Mouse (Mus musculus): ENCODE results near the gene BC029722. TPM values are rescaled to one million over a fixed set of nuclear protein-coding genes. Genes with fewer than 3 reads are reported as not detected.

BC029722 gene
- polyA plus RNA-seq, 1 experiment from 2014 or later, result 5.6 TPM

- no peak for ATAC-seq (ENCODE audit: low read depth)
- no peak overlapping the region for H3K4me2 ChIP-seq (ENCODE audit: low read depth, low read length)
- no peak overlapping the region for H3K27ac ChIP-seq (ENCODE audit: low read length)
- H3K4me1 ChIP-seq (ENCODE audit: control insufficient read depth, low read depth, low read length), result no peaks in the 10 kb centered on the region
- H3K9ac ChIP-seq (ENCODE audit: low read depth, low read length), result no peak overlapping the region
- no peaks in the 10 kb centered on the region; the same call in 1 of the 2 replicates for H3K27me3 ChIP-seq (ENCODE audit: control insufficient read depth, insufficient read depth, low read depth, low read length)
- no peaks in the 10 kb centered on the region for H3K36me3 ChIP-seq (ENCODE audit: control insufficient read depth, insufficient read depth)
- H3K4me3 ChIP-seq (ENCODE audit: low read depth, low read length), result no peak overlapping the region
- H3K9me3 ChIP-seq (replicated peaks; ENCODE audit: control insufficient read depth, low read length), result no peaks in the 10 kb centered on the region
- 29% methylated on average over 3 of the region's 3 CpGs for WGBS (ENCODE audit: insufficient replicate concordance)
These were observed 20.6 kb downstream of the BC029722 start for GRCm38 (mm10) chr2:155798613-155799012.

GRCm38 (mm10) chr2:155794674-155795445 is 24.4 kb downstream of the BC029722 start:
- H3K36me3 ChIP-seq (ENCODE audit: control insufficient read depth, insufficient read depth), result no peaks in the 10 kb centered on the region
- H3K4me3 ChIP-seq (ENCODE audit: low read depth, low read length), result no peak overlapping the region
- no peaks in the 10 kb centered on the region for H3K4me1 ChIP-seq (ENCODE audit: control insufficient read depth, low read depth, low read length)
- no peak overlapping the region for H3K27ac ChIP-seq (ENCODE audit: low read length)
- no peak overlapping the region for H3K9ac ChIP-seq (ENCODE audit: low read depth, low read length)
- no peak overlapping the region for H3K4me2 ChIP-seq (ENCODE audit: low read depth, low read length)
- H3K9me3 ChIP-seq (replicated peaks; ENCODE audit: control insufficient read depth, low read length), result no peaks in the 10 kb centered on the region
- no peak for ATAC-seq (ENCODE audit: low read depth)
- no peaks in the 10 kb centered on the region for H3K27me3 ChIP-seq (ENCODE audit: control insufficient read depth, insufficient read depth, low read depth, low read length)
- 74% methylated on average over 12 of the region's 12 CpGs for WGBS (ENCODE audit: insufficient replicate concordance)

- Histone ChIP-seq H3K9me3 (replicated peaks; ENCODE audit: control insufficient read depth, low read length) (no peaks in the 10 kb centered on the region), H3K9ac (ENCODE audit: low read depth, low read length) (no peak overlapping the region), H3K27ac (ENCODE audit: low read length) (no peak overlapping the region), H3K4me3 (ENCODE audit: low read depth, low read length) (no peak overlapping the region), H3K27me3 (ENCODE audit: control insufficient read depth, insufficient read depth, low read depth, low read length) (no peaks in the 10 kb centered on the region), H3K4me1 (ENCODE audit: control insufficient read depth, low read depth, low read length) (no peaks in the 10 kb centered on the region), H3K4me2 (ENCODE audit: low read depth, low read length) (no peak overlapping the region), H3K36me3 (ENCODE audit: control insufficient read depth, insufficient read depth) (no peaks in the 10 kb centered on the region)
- no peak for ATAC-seq (ENCODE audit: low read depth)
- 27% methylated on average over 12 of the region's 12 CpGs for WGBS (ENCODE audit: insufficient replicate concordance)
These were observed 26.3 kb downstream of the BC029722 start for GRCm38 (mm10) chr2:155792899-155793298.

- Histone ChIP-seq H3K36me3 (ENCODE audit: control insufficient read depth, insufficient read depth) (no peaks in the 10 kb centered on the region), H3K9ac (ENCODE audit: low read depth, low read length) (no peak overlapping the region), H3K27ac (ENCODE audit: low read length) (no peak overlapping the region), H3K4me2 (ENCODE audit: low read depth, low read length) (no peak overlapping the region), H3K4me3 (ENCODE audit: low read depth, low read length) (no peak overlapping the region), H3K9me3 (replicated peaks; ENCODE audit: control insufficient read depth, low read length) (no peaks in the 10 kb centered on the region), H3K4me1 (ENCODE audit: control insufficient read depth, low read depth, low read length) (no peaks in the 10 kb centered on the region), H3K27me3 (ENCODE audit: control insufficient read depth, insufficient read depth, low read depth, low read length) (no peaks in the 10 kb centered on the region)
- no peak for ATAC-seq (ENCODE audit: low read depth)
- 51% methylated on average over 18 of the region's 18 CpGs for WGBS (ENCODE audit: insufficient replicate concordance)
These were observed 31.0 kb downstream of the BC029722 start for GRCm38 (mm10) chr2:155787949-155788931.

- H3K4me1 ChIP-seq (ENCODE audit: control insufficient read depth, low read depth, low read length), result no peaks in the 10 kb centered on the region
- no peak overlapping the region for H3K9ac ChIP-seq (ENCODE audit: low read depth, low read length)
- H3K36me3 ChIP-seq (ENCODE audit: control insufficient read depth, insufficient read depth), result no peaks in the 10 kb centered on the region
- no peak overlapping the region for H3K27ac ChIP-seq (ENCODE audit: low read length)
- no peaks in the 10 kb centered on the region for H3K9me3 ChIP-seq (replicated peaks; ENCODE audit: control insufficient read depth, low read length)
- WGBS (ENCODE audit: insufficient replicate concordance), result 24% methylated on average over 5 of the region's 5 CpGs
- no peak overlapping the region for H3K4me3 ChIP-seq (ENCODE audit: low read depth, low read length)
- H3K4me2 ChIP-seq (ENCODE audit: low read depth, low read length), result no peak overlapping the region
- H3K27me3 ChIP-seq (ENCODE audit: control insufficient read depth, insufficient read depth, low read depth, low read length), result no peaks in the 10 kb centered on the region
- ATAC-seq (ENCODE audit: low read depth), result no peak
These were observed 32.3 kb downstream of the BC029722 start for GRCm38 (mm10) chr2:155786905-155787304.

- Histone ChIP-seq H3K27me3 (ENCODE audit: control insufficient read depth, insufficient read depth, low read depth, low read length) (no peaks in the 10 kb centered on the region), H3K27ac (ENCODE audit: low read length) (no peak overlapping the region), H3K36me3 (ENCODE audit: control insufficient read depth, insufficient read depth) (no peaks in the 10 kb centered on the region), H3K4me2 (ENCODE audit: low read depth, low read length) (no peak overlapping the region), H3K4me3 (ENCODE audit: low read depth, low read length) (no peak overlapping the region), H3K9me3 (replicated peaks; ENCODE audit: control insufficient read depth, low read length) (no peaks in the 10 kb centered on the region), H3K9ac (ENCODE audit: low read depth, low read length) (no peak overlapping the region), H3K4me1 (ENCODE audit: control insufficient read depth, low read depth, low read length) (no peaks in the 10 kb centered on the region)
- 55% methylated on average over 6 of the region's 6 CpGs for WGBS (ENCODE audit: insufficient replicate concordance)
- no peak for ATAC-seq (ENCODE audit: low read depth)
These were observed 34.7 kb downstream of the BC029722 start for GRCm38 (mm10) chr2:155784534-155784933.

- Histone ChIP-seq H3K4me3 (ENCODE audit: low read depth, low read length) (no peak overlapping the region), H3K4me2 (ENCODE audit: low read depth, low read length) (no peak overlapping the region), H3K9ac (ENCODE audit: low read depth, low read length) (no peak overlapping the region), H3K9me3 (replicated peaks; ENCODE audit: control insufficient read depth, low read length) (no peaks in the 10 kb centered on the region), H3K27ac (ENCODE audit: low read length) (no peak overlapping the region), H3K4me1 (ENCODE audit: control insufficient read depth, low read depth, low read length) (no peaks in the 10 kb centered on the region; the same call in 1 of the 2 replicates), H3K36me3 (ENCODE audit: control insufficient read depth, insufficient read depth) (no peaks in the 10 kb centered on the region), H3K27me3 (ENCODE audit: control insufficient read depth, insufficient read depth, low read depth, low read length) (peaks cover 34% of the 10 kb centered on the region)
- WGBS (ENCODE audit: insufficient replicate concordance), result 67% methylated on average over 3 of the region's 3 CpGs
- ATAC-seq (ENCODE audit: low read depth), result no peak
These were observed 39.7 kb downstream of the BC029722 start for GRCm38 (mm10) chr2:155779506-155779905.

- Histone ChIP-seq H3K9ac (ENCODE audit: low read depth, low read length) (no peak overlapping the region), H3K4me3 (ENCODE audit: low read depth, low read length) (no peak overlapping the region), H3K36me3 (ENCODE audit: control insufficient read depth, insufficient read depth) (no peaks in the 10 kb centered on the region), H3K4me2 (ENCODE audit: low read depth, low read length) (no peak overlapping the region), H3K4me1 (ENCODE audit: control insufficient read depth, low read depth, low read length) (no peaks in the 10 kb centered on the region; the same call in 1 of the 2 replicates), H3K27me3 (ENCODE audit: control insufficient read depth, insufficient read depth, low read depth, low read length) (peaks cover 39% of the 10 kb centered on the region), H3K9me3 (replicated peaks; ENCODE audit: control insufficient read depth, low read length) (no peaks in the 10 kb centered on the region), H3K27ac (ENCODE audit: low read length) (no peak overlapping the region)
- WGBS (ENCODE audit: insufficient replicate concordance), result 37% methylated on average over 7 of the region's 7 CpGs
- ATAC-seq (ENCODE audit: low read depth), result no peak
These were observed 40.2 kb downstream of the BC029722 start for GRCm38 (mm10) chr2:155779066-155779465.

Data from liver, embryonic 16.5 days (tissue).